Mouse (Mus musculus): Measurements from ENCODE around the gene Olfr1274-ps. TPM values are rescaled to one million over a fixed set of nuclear protein-coding genes. Genes with fewer than 3 reads are reported as not detected.
A peak's percentile ranks its signal among the peaks of the same experiment; 100 is the strongest.
"Not testable (repeated sequence)": the region's sequence is repeated elsewhere in the genome, so short reads cannot be mapped to it uniquely, and the experiment has no call there.

Olfr1274-ps gene
- polyA plus RNA-seq, 1 experiment from 2014 or later, result not detected

DNA sequence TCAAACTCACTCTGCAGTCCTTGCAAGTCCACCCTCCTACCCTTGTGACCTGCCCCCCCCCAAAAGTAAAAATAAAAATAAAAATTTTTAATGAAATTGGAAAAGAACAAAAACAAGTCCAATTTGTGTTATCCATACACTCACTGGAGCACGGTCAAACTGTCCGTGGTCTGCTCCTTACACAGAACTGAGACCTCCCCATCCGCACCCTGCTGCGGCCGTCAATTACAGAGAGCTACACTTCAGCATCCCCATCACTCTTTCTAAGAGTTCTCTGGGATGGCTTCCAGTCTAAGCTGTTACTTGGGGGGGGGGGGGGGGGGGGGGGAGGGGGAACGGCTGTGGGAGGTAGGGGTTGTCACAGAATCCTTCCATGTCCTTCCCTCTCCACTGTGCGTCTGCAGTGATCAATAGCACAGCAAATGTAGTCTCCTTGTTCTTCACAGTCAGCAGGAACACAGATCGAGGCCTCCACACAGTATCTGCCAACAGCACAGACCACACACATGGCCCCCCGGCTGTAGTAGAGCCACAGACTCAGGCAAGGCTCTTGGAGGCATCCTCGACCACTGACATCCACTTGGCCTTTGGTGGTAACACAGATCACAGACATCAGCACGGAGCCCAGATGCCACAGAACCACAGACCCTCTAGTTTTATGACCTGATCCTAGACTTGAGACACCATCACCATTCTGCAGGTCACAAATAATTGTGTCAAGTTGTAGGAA is 30.7 kb downstream of the Olfr1274-ps start:
- not testable (repeated sequence) for H3K4me3 ChIP-seq (ENCODE audit: low read depth, low read length); H3K4me1 ChIP-seq (replicated peaks; ENCODE audit: control insufficient read depth, insufficient read depth, low read length); H3K4me2 ChIP-seq; H3K9ac ChIP-seq (ENCODE audit: low read depth, low read length); H3K27ac ChIP-seq (ENCODE audit: low read depth, low read length); ATAC-seq (replicated peaks; ENCODE audit: low FRiP score); H3K27me3 ChIP-seq (replicated peaks; ENCODE audit: control insufficient read depth, insufficient read depth, low read length); H3K9me3 ChIP-seq (ENCODE audit: control insufficient read depth, low read length); H3K36me3 ChIP-seq (ENCODE audit: control insufficient read depth, insufficient read depth, low read length); DNase-seq (ENCODE audit: low spot score)
- no CpG with 5 or more reads among the region's 11 CpGs for WGBS

DNA sequence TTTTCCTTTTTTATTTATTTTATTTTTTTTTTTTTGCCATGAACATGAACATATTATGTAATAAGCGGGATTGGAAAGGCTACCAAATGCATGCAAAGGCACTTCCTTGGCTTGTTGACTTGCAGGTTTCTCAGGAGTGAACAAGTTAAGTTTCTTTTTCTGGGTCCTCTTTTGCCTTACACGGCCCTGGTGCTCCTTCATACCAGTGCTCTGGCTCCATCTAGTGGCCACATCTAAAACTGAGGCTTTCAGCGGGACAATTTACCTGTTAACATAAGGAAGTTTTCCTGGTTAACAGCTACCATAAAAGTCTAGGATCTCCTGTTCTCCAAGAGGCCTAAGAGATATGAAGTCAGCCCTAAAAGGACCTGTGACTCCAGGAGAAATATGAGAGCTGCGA is 31.3 kb downstream of the Olfr1274-ps start:
- not testable (repeated sequence) for ATAC-seq (replicated peaks; ENCODE audit: low FRiP score); H3K27ac ChIP-seq (ENCODE audit: low read depth, low read length); H3K27me3 ChIP-seq (replicated peaks; ENCODE audit: control insufficient read depth, insufficient read depth, low read length); DNase-seq (ENCODE audit: low spot score); H3K4me2 ChIP-seq; H3K4me3 ChIP-seq (ENCODE audit: low read depth, low read length); H3K4me1 ChIP-seq (replicated peaks; ENCODE audit: control insufficient read depth, insufficient read depth, low read length); H3K36me3 ChIP-seq (ENCODE audit: control insufficient read depth, insufficient read depth, low read length); H3K9ac ChIP-seq (ENCODE audit: low read depth, low read length); H3K9me3 ChIP-seq (ENCODE audit: control insufficient read depth, low read length)
- WGBS, result no CpG with 5 or more reads among the region's 4 CpGs

DNA sequence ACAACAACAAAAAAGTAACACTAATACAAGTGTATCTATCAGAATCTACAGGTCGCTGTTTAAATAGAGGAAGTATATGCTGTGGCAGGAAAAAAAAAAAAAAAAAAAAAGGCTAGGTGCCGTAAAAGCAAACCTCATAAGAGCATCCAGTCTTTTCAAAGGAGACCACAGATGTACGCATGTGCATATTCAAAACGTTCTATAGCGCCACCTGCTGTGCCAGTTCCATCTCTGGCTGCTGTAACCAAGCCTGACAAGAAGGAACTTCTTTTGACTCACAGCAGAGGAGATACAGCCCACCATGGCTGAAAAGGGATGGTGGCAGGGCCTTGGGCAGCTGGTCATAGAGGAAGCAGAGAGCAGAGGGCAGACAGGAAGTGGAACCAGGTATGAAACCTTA is 39.0 kb downstream of the Olfr1274-ps start:
- DNase-seq (ENCODE audit: low spot score); H3K27ac ChIP-seq (ENCODE audit: low read depth, low read length); H3K9me3 ChIP-seq (ENCODE audit: control insufficient read depth, low read length); H3K4me2 ChIP-seq; H3K4me1 ChIP-seq (replicated peaks; ENCODE audit: control insufficient read depth, insufficient read depth, low read length); H3K36me3 ChIP-seq (ENCODE audit: control insufficient read depth, insufficient read depth, low read length); H3K9ac ChIP-seq (ENCODE audit: low read depth, low read length); H3K4me3 ChIP-seq (ENCODE audit: low read depth, low read length); H3K27me3 ChIP-seq (replicated peaks; ENCODE audit: control insufficient read depth, insufficient read depth, low read length): not testable (repeated sequence)
- peak; percentile 34; the same call in 1 of the 2 replicates for ATAC-seq (replicated peaks; ENCODE audit: low FRiP score)
- whole genome bisulfite sequencing, result 77% methylated on average over 1 of the region's 5 CpGs

DNA sequence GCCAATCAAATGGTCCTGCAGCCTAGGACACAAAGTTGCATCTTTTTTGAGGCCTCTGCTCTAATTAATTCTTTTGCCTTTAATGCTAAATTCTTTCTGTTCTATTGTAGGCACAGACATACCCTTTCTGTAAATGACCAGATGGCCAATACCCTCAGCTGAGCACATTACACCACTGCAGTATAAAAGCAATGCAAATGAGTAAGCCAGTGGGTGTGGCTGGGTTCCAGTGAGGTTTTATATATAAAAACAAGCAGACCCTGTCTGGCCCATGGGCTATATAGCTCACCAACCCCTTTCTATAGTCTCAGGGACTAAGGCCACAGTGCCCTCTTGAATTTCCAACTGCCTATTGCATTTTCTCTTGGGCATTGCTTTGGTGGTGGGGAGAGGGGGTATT is 41.7 kb downstream of the Olfr1274-ps start:
- not testable (repeated sequence) for H3K36me3 ChIP-seq (ENCODE audit: control insufficient read depth, insufficient read depth, low read length); H3K4me1 ChIP-seq (replicated peaks; ENCODE audit: control insufficient read depth, insufficient read depth, low read length); H3K9me3 ChIP-seq (ENCODE audit: control insufficient read depth, low read length); H3K27me3 ChIP-seq (replicated peaks; ENCODE audit: control insufficient read depth, insufficient read depth, low read length); H3K9ac ChIP-seq (ENCODE audit: low read depth, low read length); H3K4me2 ChIP-seq; ATAC-seq (replicated peaks; ENCODE audit: low FRiP score); H3K4me3 ChIP-seq (ENCODE audit: low read depth, low read length); DNase-seq (ENCODE audit: low spot score); H3K27ac ChIP-seq (ENCODE audit: low read depth, low read length)

DNA sequence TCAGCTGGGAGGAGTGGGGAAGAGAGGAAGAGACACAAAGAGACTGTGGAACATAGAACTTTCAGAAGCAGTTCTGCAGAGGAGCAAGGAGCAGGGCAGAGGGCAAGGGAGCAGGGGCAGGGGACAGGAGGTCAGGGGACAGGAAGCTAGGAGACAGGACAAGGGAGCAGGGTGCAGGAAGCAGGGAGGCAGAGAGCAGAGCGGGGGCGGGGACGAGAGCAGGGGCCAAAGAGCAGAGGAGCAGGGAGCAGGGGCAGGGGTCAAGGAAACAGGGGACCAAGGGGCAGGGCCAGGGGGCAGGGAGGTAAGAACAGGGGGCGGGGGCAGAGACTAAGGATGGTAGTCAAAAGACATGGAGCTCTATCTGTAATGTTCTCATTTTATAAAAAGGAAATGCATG is 43.3 kb downstream of the Olfr1274-ps start:
- H3K9ac ChIP-seq (ENCODE audit: low read depth, low read length); H3K4me3 ChIP-seq (ENCODE audit: low read depth, low read length); H3K9me3 ChIP-seq (ENCODE audit: control insufficient read depth, low read length); H3K36me3 ChIP-seq (ENCODE audit: control insufficient read depth, insufficient read depth, low read length); ATAC-seq (replicated peaks; ENCODE audit: low FRiP score); DNase-seq (ENCODE audit: low spot score); H3K27me3 ChIP-seq (replicated peaks; ENCODE audit: control insufficient read depth, insufficient read depth, low read length); H3K27ac ChIP-seq (ENCODE audit: low read depth, low read length); H3K4me1 ChIP-seq (replicated peaks; ENCODE audit: control insufficient read depth, insufficient read depth, low read length); H3K4me2 ChIP-seq: not testable (repeated sequence)
- 58% methylated on average over 4 of the region's 4 CpGs for WGBS

DNA sequence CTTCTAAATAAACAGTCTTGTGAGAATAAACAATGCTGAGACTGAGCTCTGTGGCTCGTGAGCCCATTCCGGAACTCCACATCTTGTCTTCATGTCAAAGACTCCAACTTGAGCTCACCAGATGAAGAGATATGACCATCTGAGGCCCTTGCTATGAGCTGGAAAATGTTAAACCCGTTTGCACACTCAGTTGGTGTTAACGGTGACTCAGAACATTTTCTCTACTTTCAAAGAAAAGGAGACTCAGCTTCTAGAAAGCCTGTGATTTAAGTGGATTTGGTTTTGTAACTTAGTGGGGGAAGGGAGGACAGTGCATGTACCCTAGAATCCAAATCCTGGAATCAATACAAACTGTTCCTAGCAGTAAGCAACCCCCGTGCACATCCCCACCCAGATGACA is 45.3 kb downstream of the Olfr1274-ps start:
- ATAC-seq (replicated peaks; ENCODE audit: low FRiP score) (no peak), DNase-seq (ENCODE audit: low spot score) (peak; percentile 3)
- Histone ChIP-seq H3K36me3 (ENCODE audit: control insufficient read depth, insufficient read depth, low read length) (no peaks in the 10 kb centered on the region), H3K9me3 (ENCODE audit: control insufficient read depth, low read length) (no peaks in the 10 kb centered on the region), H3K4me3 (ENCODE audit: low read depth, low read length) (no peak overlapping the region), H3K27me3 (replicated peaks; ENCODE audit: control insufficient read depth, insufficient read depth, low read length) (no peaks in the 10 kb centered on the region), H3K27ac (ENCODE audit: low read depth, low read length) (no peak overlapping the region), H3K4me2 (no peak overlapping the region), H3K4me1 (replicated peaks; ENCODE audit: control insufficient read depth, insufficient read depth, low read length) (no peaks in the 10 kb centered on the region), H3K9ac (ENCODE audit: low read depth, low read length) (no peak overlapping the region)
- 78% methylated on average over 5 of the region's 5 CpGs for WGBS

DNA sequence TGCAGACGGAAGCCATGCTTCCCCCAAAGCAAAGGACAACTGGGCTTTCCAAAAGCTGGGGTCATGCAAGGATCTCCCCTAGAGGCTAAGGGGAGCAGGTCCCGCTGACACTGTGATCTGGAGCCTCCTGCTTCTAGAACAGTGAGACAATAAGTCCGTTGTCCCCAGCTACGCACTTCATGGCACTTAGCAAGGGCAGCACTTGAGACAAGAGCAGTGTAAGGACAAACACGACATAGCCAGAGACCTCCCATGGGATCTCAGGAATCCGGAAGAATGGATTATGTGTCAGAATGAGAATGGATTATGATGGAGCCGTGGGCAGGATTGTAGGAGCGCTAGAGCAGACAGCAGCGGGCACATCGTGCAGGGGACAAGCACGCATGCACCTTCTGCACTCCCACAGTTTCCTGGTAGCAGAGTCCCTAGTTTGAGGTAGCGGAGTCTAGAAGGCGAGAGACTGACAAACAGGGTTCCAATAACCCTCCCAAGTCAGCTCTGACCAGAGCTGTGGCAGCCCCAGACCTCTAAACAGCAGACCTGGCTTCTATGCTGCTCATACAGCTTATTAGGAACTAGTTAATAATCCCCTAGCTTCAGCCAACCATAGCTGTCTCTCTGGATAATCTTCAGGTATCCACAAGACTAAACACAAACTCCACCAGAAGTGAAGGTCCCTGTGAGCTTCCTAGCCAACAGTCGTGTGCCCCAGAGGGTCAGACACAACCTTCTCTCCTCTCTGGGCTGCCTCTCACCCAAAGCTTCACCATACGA is 50.7 kb downstream of the Olfr1274-ps start:
- H3K36me3 ChIP-seq (ENCODE audit: control insufficient read depth, insufficient read depth, low read length), result peaks cover 7% of the 10 kb centered on the region
- no peak overlapping the region for H3K4me2 ChIP-seq
- H3K9me3 ChIP-seq (ENCODE audit: control insufficient read depth, low read length), result no peaks in the 10 kb centered on the region
- no peak for DNase-seq (ENCODE audit: low spot score)
- WGBS, result 88% methylated on average over 15 of the region's 15 CpGs
- H3K27ac ChIP-seq (ENCODE audit: low read depth, low read length), result no peak overlapping the region
- H3K4me1 ChIP-seq (replicated peaks; ENCODE audit: control insufficient read depth, insufficient read depth, low read length), result no peaks in the 10 kb centered on the region
- H3K27me3 ChIP-seq (replicated peaks; ENCODE audit: control insufficient read depth, insufficient read depth, low read length), result no peaks in the 10 kb centered on the region
- H3K4me3 ChIP-seq (ENCODE audit: low read depth, low read length), result no peak overlapping the region
- no peak for ATAC-seq (replicated peaks; ENCODE audit: low FRiP score)
- H3K9ac ChIP-seq (ENCODE audit: low read depth, low read length), result no peak overlapping the region

DNA sequence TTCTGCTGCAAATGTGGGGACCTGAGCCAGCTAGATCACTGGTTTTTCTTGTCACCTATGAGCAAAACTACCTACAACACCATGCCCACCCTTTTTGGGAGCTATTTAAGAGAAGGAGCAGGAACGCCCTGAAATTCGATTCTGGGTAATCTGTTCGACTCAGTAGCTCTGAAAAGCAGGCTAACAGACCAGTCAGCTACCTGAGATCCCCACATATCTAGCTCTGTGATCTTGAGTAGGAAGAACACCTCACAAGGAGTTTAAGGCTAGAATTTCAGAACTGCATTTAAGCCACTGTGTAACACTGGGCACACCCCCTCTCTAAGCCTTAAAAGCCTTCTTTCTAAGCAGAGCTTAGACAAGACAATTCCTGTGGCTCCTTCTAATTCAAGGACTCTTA is 53.9 kb downstream of the Olfr1274-ps start:
- WGBS, result 84% methylated on average over 3 of the region's 3 CpGs
- H3K36me3 ChIP-seq (ENCODE audit: control insufficient read depth, insufficient read depth, low read length), result peaks cover 10% of the 10 kb centered on the region
- ATAC-seq (replicated peaks; ENCODE audit: low FRiP score), result no peak

More for the DNA sequence above, 53.9 kb downstream of the Olfr1274-ps start:
- Histone ChIP-seq H3K27me3 (replicated peaks; ENCODE audit: control insufficient read depth, insufficient read depth, low read length) (no peaks in the 10 kb centered on the region), H3K27ac (ENCODE audit: low read depth, low read length) (no peak overlapping the region), H3K4me3 (ENCODE audit: low read depth, low read length) (no peak overlapping the region), H3K9me3 (ENCODE audit: control insufficient read depth, low read length) (no peaks in the 10 kb centered on the region), H3K4me2 (no peak overlapping the region), H3K4me1 (replicated peaks; ENCODE audit: control insufficient read depth, insufficient read depth, low read length) (no peaks in the 10 kb centered on the region), H3K9ac (ENCODE audit: low read depth, low read length) (no peak overlapping the region)
- no peak for DNase-seq (ENCODE audit: low spot score)

Measured in liver, embryonic 11.5 days (tissue).